In the genomic region with DNA sequence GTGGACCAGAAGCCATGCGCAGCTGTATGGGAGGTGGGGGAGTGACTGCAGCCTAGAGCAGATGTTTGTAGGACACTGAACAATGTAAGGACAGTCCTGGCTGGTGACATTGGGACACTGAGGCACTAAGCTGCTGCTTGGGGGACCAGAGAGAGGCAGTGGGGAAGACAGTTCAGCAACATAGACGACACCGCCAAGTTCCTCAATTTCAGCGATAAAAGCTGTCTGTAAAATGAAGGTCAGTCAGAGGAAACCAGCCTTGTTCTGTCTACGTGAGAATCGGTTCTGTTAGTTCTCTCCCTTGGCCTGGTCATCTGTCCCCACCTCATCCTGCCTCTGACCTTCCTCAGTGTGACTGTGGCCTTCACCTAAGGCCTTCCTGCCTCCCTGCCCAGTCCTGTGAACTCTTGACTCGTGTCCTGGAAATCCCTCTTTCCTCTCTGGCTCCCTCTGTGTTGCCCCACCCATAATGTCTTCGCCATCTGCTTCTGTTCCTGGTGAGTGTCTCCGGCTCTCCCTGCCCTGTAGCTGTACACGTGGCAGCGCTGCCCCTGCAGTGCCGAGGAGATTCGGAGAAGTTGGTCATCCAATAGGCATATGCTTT, we compare ENCODE assay signal across 10 mouse cellular contexts. TPM values are rescaled to one million over a fixed set of nuclear protein-coding genes. Genes with fewer than 3 reads are reported as not detected.
A peak's percentile ranks its signal among the peaks of the same experiment; 100 is the strongest.
DNase-seq lines count a peak whose midpoint lies in the region; ATAC-seq and TF ChIP-seq lines count a peak whose summit lies in the region.
"Had no signal": no experiment of that assay in that cellular context is flagged by ENCODE, and none has a peak within 500 bp of the region (broad histone marks: within the 10 kb centered on the region; RNA-seq: fewer than 3 reads in every experiment).

No protein-coding gene starts in this region.

- H3K4me3 ChIP-seq in stomach, postnatal 0 days (ENCODE audit: low read depth, low read length): no peak overlapping the region
- no peak overlapping the region for H3K4me3 ChIP-seq in hindbrain, embryonic 14.5 days (replicated peaks; ENCODE audit: low read length)
- H3K4me3 ChIP-seq: erythroblast, embryonic 14.5 days; limb, embryonic 10.5 days had no signal

- no peaks in the 10 kb centered on the region for H3K4me1 ChIP-seq in stomach, postnatal 0 days (replicated peaks; ENCODE audit: control insufficient read depth, insufficient read depth)
- H3K4me1 ChIP-seq in hindbrain, embryonic 14.5 days (replicated peaks; ENCODE audit: control insufficient read depth, insufficient read depth, low read length): no peaks in the 10 kb centered on the region

- H3K9ac ChIP-seq in stomach, postnatal 0 days (ENCODE audit: low read length): no peak overlapping the region
- no peak overlapping the region for H3K9ac ChIP-seq in hindbrain, embryonic 14.5 days

- no peak for TF ChIP-seq EP300 in stomach, postnatal 0 days (optimal IDR thresholded peaks at IDR 0.05)

- ATAC-seq in stomach, postnatal 0 days (ENCODE audit: low FRiP score, low TSS enrichment): peak; percentile 31; the same call in 1 of the 2 replicates
- ATAC-seq in hindbrain, embryonic 14.5 days (ENCODE audit: low FRiP score): no peak

- H3K4me2 ChIP-seq in stomach, postnatal 0 days (replicated peaks; ENCODE audit: low read depth): no peak overlapping the region
- H3K4me2 ChIP-seq in hindbrain, embryonic 14.5 days (replicated peaks): no peak overlapping the region

- intact Hi-C loops in heart, postnatal 36 days (cut with DNase I): loop anchor here (1.0 kb wide), 1 partner anchor 9 kb away; no protein-coding TSS in a partner anchor

- H3K36me3 ChIP-seq in stomach, postnatal 0 days (ENCODE audit: control insufficient read depth, insufficient read depth, low read length): 0 out of 2 replicates have a peak, but pooled peaks cover under 1% of the 10 kb centered on the region
- H3K36me3 ChIP-seq in hindbrain, embryonic 14.5 days (replicated peaks; ENCODE audit: control insufficient read depth, insufficient read depth): no peaks in the 10 kb centered on the region
- H3K36me3 ChIP-seq: limb, embryonic 10.5 days had no signal

- H3K27ac ChIP-seq in stomach, postnatal 0 days (replicated peaks): no peak overlapping the region
- no peak overlapping the region for H3K27ac ChIP-seq in hindbrain, embryonic 14.5 days
- H3K27ac ChIP-seq: limb, embryonic 10.5 days had no signal

- WGBS in stomach, postnatal 0 days: 59% methylated on average over 13 of the region's 13 CpGs
- WGBS in hindbrain, embryonic 14.5 days: 78% methylated on average over 13 of the region's 13 CpGs

- no peak for TF ChIP-seq CTCF in stomach, postnatal 0 days (IDR thresholded peaks at IDR 0.05; ENCODE audit: low read depth)

- no peaks in the 10 kb centered on the region for H3K27me3 ChIP-seq in stomach, postnatal 0 days (ENCODE audit: control insufficient read depth, insufficient read depth, low read length)
- no peaks in the 10 kb centered on the region for H3K27me3 ChIP-seq in hindbrain, embryonic 14.5 days (ENCODE audit: control insufficient read depth, insufficient read depth, low read length)

- peak; percentile 75 for DNase-seq in adrenal gland, adult 2 months
- no peak for DNase-seq in adrenal gland, postnatal 25 days
- DNase-seq in urinary bladder, postnatal 36 days (ENCODE audit: low spot score in 2 of 2): peak; percentile 30 to 49
- DNase-seq in urinary bladder, postnatal 10 days (ENCODE audit: low spot score): no peak
- DNase-seq in heart, postnatal 36 days: peak; percentile 68 to 70
- no peak for DNase-seq in stomach, postnatal 0 days (ENCODE audit: low spot score)
- no peak for DNase-seq in testis, postnatal 14 days (ENCODE audit: low spot score)
- no peak for DNase-seq in hindbrain, embryonic 14.5 days (ENCODE audit: low spot score)

- H3K9me3 ChIP-seq in stomach, postnatal 0 days (ENCODE audit: control insufficient read depth, low read length): no peaks in the 10 kb centered on the region
- no peaks in the 10 kb centered on the region for H3K9me3 ChIP-seq in hindbrain, embryonic 14.5 days (ENCODE audit: control insufficient read depth, low read length)
- H3K9me3 ChIP-seq: limb, embryonic 10.5 days had no signal

RNA-seq across cellular contexts. Expression of gene C1qtnf6, which starts 11.0 kb away (rescaled TPM):
- 10 to 100 TPM; 16.9 to 30.1 TPM for total RNA-seq in adrenal gland, adult 2 months (2021)
- 63.2 and 92.2 TPM in 2 replicates for polyA plus RNA-seq in adrenal gland, adult 2 months (2012; rRNA removed)
- total RNA-seq in adrenal gland, postnatal 25 days (2021): 48.7 and 59.4 TPM in 2 replicates
- total RNA-seq in heart, postnatal 36 days (2021): 10 to 100 TPM; 26.2 to 41.8 TPM
- 20.2 and 24.6 TPM in 2 replicates for polyA plus RNA-seq in stomach, postnatal 0 days (2015; fragmentation: Nextera tagmentation; extraction: Ambion mirVana)
- 9.5 and 11.0 TPM in 2 replicates for polyA plus RNA-seq in hindbrain, embryonic 14.5 days (2014; fragmentation: Nextera tagmentation; extraction: Ambion mirVana)
- polyA plus RNA-seq: erythroblast, embryonic 14.5 days had no signal

RNA-seq across cellular contexts. Expression of gene Sstr3, which starts 24.3 kb away (rescaled TPM):
- 1 to 10 TPM in 1 of 2 experiments, under 1 TPM in 1; 0.43 to 1.6 TPM for total RNA-seq in adrenal gland, adult 2 months (2021)
- 0.16 and 0.93 TPM in 2 replicates for polyA plus RNA-seq in adrenal gland, adult 2 months (2012; rRNA removed)
- total RNA-seq in adrenal gland, postnatal 25 days (2021): 0.58 and 0.76 TPM in 2 replicates
- total RNA-seq in heart, postnatal 36 days (2021): not detected
- polyA plus RNA-seq in stomach, postnatal 0 days (2015; fragmentation: Nextera tagmentation; extraction: Ambion mirVana): 0.02 and 0.08 TPM in 2 replicates
- 0.34 and 0.64 TPM in 2 replicates for polyA plus RNA-seq in hindbrain, embryonic 14.5 days (2014; fragmentation: Nextera tagmentation; extraction: Ambion mirVana)
- polyA plus RNA-seq: erythroblast, embryonic 14.5 days; limb, embryonic 10.5 days had no signal

RNA-seq across cellular contexts. Expression of gene Il2rb, which starts 25.1 kb away (rescaled TPM):
- total RNA-seq in adrenal gland, adult 2 months (2021): 1 to 10 TPM; 1.3 to 1.5 TPM
- polyA plus RNA-seq in adrenal gland, adult 2 months (2012; rRNA removed): 3.8 and 4.9 TPM in 2 replicates
- 0.48 and 0.58 TPM in 2 replicates for total RNA-seq in adrenal gland, postnatal 25 days (2021)
- total RNA-seq in heart, postnatal 36 days (2021): under 1 TPM; 0.39 to 0.54 TPM
- 0.24 and 0.30 TPM in 2 replicates for polyA plus RNA-seq in stomach, postnatal 0 days (2015; fragmentation: Nextera tagmentation; extraction: Ambion mirVana)
- polyA plus RNA-seq in hindbrain, embryonic 14.5 days (2014; fragmentation: Nextera tagmentation; extraction: Ambion mirVana): 0.14 and 0.20 TPM in 2 replicates
- polyA plus RNA-seq: limb, embryonic 10.5 days had no signal

RNA-seq across cellular contexts. Expression of gene Tmprss6, which starts 51.8 kb away (rescaled TPM):
- 1 to 10 TPM in 1 of 2 experiments, under 1 TPM in 1; 0.59 to 3.3 TPM for total RNA-seq in adrenal gland, adult 2 months (2021)
- polyA plus RNA-seq in adrenal gland, adult 2 months (2012; rRNA removed): 3.5 and 4.7 TPM in 2 replicates
- 1.9 and 4.9 TPM in 2 replicates for total RNA-seq in adrenal gland, postnatal 25 days (2021)
- not detected for total RNA-seq in heart, postnatal 36 days (2021)
- polyA plus RNA-seq in stomach, postnatal 0 days (2015; fragmentation: Nextera tagmentation; extraction: Ambion mirVana): 0.48 and 0.50 TPM in 2 replicates
- 0.48 and 1.1 TPM in 2 replicates for polyA plus RNA-seq in hindbrain, embryonic 14.5 days (2014; fragmentation: Nextera tagmentation; extraction: Ambion mirVana)

RNA-seq across cellular contexts. Expression of gene Rac2, which starts 52.4 kb away (rescaled TPM):
- 1 to 10 TPM; 8.1 to 9.6 TPM for total RNA-seq in adrenal gland, adult 2 months (2021)
- polyA plus RNA-seq in adrenal gland, adult 2 months (2012; rRNA removed): 33.4 and 40.2 TPM in 2 replicates
- 2.7 and 4.5 TPM in 2 replicates for total RNA-seq in adrenal gland, postnatal 25 days (2021)
- 1 to 10 TPM; 2.7 to 7.4 TPM for total RNA-seq in heart, postnatal 36 days (2021)
- polyA plus RNA-seq in stomach, postnatal 0 days (2015; fragmentation: Nextera tagmentation; extraction: Ambion mirVana): 6.4 and 8.0 TPM in 2 replicates
- polyA plus RNA-seq in hindbrain, embryonic 14.5 days (2014; fragmentation: Nextera tagmentation; extraction: Ambion mirVana): 6.3 and 8.1 TPM in 2 replicates

Comparison
In these comparisons a context has a peak if more than half of its experiments do, and no peak if none do; other contexts are left out.
1. DNase-seq: peak in adrenal gland, adult 2 months (single experiment), urinary bladder, postnatal 36 days (2 of 2) and heart, postnatal 36 days (2 of 2); none in adrenal gland, postnatal 25 days (single experiment), urinary bladder, postnatal 10 days (single experiment), stomach, postnatal 0 days (single experiment), testis, postnatal 14 days (single experiment) and hindbrain, embryonic 14.5 days (single experiment).